Mouse (Mus musculus): ENCODE results near the gene Mgat4e. TPM values are rescaled to one million over a fixed set of nuclear protein-coding genes. Genes with fewer than 3 reads are reported as not detected.

The Mgat4e gene
- polyA plus RNA-seq (2016; fragmentation: Nextera tagmentation; extraction: Ambion mirVana): not detected in 2 replicates

GRCm38 (mm10) chr1:134549632-134550132, at the start of gene Mgat4e:
Gene Mgat4e (minus strand): TSS chr1:134549682.
- Histone ChIP-seq H3K9ac (0 out of 2 replicates have a peak within 1 kb of the TSS, but pooled peaks have one; percentile 24), H3K27me3 (replicated peaks) (no peaks in the 10 kb centered on the region), H3K27ac (ENCODE audit: poor library complexity, severe bottlenecking) (no peak within 1 kb of the TSS), H3K9me3 (replicated peaks) (peaks cover 9% of the 10 kb centered on the region; the same call in 1 of the 2 replicates), H3K4me3 (no peak within 1 kb of the TSS), H3K36me3 (no peaks in the 10 kb centered on the region), H3K4me1 (replicated peaks) (0 out of 2 replicates have a peak, but pooled peaks cover 3% of the 10 kb centered on the region), H3K4me2 (no peak within 1 kb of the TSS)
- WGBS: 44% methylated on average over 7 of the region's 7 CpGs
- ATAC-seq (ENCODE audit: insufficient number of reproducible peaks, low FRiP score): no peak

DNA sequence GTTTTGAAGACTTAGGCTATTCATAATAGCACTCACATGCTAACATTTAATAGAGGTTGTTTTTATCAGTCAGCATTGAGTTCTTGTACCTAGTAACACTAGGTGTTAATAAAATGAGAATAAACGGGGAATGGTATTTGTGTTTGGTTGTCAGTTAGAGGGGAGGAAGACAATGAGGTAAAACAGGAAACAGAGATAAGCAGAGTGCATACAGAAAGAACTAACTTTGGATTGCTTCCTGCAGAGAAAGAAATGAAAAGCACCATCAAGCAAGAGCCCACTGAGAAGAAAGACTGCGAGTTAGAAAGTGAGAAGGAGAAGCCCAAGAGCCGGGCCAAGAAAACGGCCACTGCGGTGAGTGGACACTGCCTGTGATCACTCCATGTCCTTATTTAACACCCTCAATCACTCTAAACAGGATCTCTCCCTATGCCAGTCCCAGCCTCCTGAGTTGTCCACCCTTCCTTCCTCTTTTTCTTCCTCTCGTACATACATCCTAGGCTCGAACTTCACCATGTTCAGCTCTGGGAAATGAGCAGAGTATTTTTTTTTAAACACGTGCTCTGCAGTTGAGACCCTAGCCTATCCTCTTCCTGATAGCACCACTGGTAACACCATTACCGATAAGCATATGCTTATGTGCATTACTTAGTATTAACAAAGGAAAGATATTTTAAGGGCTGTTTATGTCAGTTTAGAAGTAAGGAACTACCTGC, 48.0 kb upstream of the Mgat4e start:
- no peak overlapping the region for H3K4me3 ChIP-seq
- no peaks in the 10 kb centered on the region for H3K27me3 ChIP-seq (replicated peaks)
- H3K9ac ChIP-seq: no peak overlapping the region
- WGBS: 73% methylated on average over 9 of the region's 9 CpGs
- H3K9me3 ChIP-seq (replicated peaks): no peaks in the 10 kb centered on the region
- peaks cover 69% of the 10 kb centered on the region for H3K36me3 ChIP-seq
- no peak overlapping the region for H3K4me2 ChIP-seq
- no peak overlapping the region for H3K27ac ChIP-seq (ENCODE audit: poor library complexity, severe bottlenecking)
- no peaks in the 10 kb centered on the region for H3K4me1 ChIP-seq (replicated peaks)
- ATAC-seq (ENCODE audit: insufficient number of reproducible peaks, low FRiP score): no peak

DNA sequence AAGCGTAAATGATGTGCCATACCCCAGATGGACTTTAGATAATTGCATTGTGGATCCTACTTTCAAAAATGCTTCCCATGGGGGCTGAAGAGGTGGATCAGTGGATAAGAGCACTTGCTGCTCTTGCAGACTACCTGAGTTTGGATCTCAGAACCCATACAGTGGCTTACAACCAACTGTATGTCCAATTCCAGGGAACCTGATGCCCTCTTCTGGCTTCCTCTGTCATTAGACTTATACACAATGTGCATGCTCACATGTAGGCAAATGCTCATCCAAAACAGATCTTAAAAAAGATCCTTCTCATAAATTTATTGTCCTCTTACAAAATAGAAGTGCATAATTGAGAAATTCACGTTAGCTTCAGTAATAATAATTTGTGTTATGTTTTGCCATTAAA, 42.3 kb upstream of the Mgat4e start:
- H3K4me1 ChIP-seq (replicated peaks): no peaks in the 10 kb centered on the region
- WGBS: 93% methylated on average over 2 of the region's 2 CpGs
- no peak overlapping the region for H3K9ac ChIP-seq
- no peak overlapping the region for H3K4me3 ChIP-seq
- no peak overlapping the region for H3K27ac ChIP-seq (ENCODE audit: poor library complexity, severe bottlenecking)
- H3K36me3 ChIP-seq: peaks cover 43% of the 10 kb centered on the region
- no peak overlapping the region for H3K4me2 ChIP-seq
- no peak for ATAC-seq (ENCODE audit: insufficient number of reproducible peaks, low FRiP score)
- no peaks in the 10 kb centered on the region for H3K27me3 ChIP-seq (replicated peaks)
- no peaks in the 10 kb centered on the region for H3K9me3 ChIP-seq (replicated peaks)

DNA sequence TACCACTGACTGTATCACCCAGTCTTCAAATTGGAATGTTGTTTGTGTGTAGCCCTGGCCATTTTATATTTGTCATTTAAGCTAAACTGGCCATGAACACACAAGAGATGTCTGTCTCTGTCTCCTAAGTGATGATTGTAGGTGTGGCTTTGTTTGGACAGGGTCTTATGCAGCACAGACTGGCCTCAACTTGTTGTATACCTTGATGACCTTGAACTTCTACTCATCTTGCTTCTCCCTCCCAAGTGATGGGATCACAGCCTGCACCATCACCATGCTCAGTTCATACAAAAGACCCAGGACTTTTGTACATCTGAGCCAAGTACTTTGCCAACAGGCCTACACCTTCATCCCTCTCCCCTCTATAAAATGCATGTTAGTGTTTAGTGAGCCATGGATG, 40.2 kb upstream of the Mgat4e start:
- Histone ChIP-seq H3K9ac (no peak overlapping the region), H3K4me2 (no peak overlapping the region), H3K4me1 (replicated peaks) (no peaks in the 10 kb centered on the region), H3K27ac (ENCODE audit: poor library complexity, severe bottlenecking) (no peak overlapping the region), H3K27me3 (replicated peaks) (no peaks in the 10 kb centered on the region), H3K9me3 (replicated peaks) (no peaks in the 10 kb centered on the region), H3K36me3 (peaks cover 40% of the 10 kb centered on the region), H3K4me3 (no peak overlapping the region)
- ATAC-seq (ENCODE audit: insufficient number of reproducible peaks, low FRiP score): no peak

DNA sequence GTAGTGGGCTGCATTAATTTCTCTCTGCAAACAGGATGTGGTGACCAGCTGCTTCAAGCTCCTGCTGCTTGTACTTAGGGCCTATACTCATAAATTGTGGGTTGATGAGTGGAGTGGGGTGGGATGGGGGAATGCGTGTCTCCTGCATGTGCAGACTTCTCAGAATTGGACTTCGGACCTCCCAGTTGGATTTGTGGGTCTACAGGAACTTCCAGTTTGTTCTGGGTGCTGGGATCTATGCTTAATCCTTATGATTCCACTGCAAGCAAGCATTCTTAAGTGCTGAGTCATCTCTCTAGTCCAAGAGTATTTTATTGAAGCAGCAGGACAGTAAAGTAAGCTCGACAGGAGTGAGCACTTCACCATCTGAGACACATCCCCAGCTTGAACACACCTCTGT, 34.1 kb upstream of the Mgat4e start:
- Histone ChIP-seq H3K9ac (peak overlapping the region; percentile 12; the same call in 1 of the 2 replicates), H3K36me3 (peaks cover 21% of the 10 kb centered on the region), H3K27me3 (replicated peaks) (no peaks in the 10 kb centered on the region), H3K4me2 (no peak overlapping the region), H3K4me3 (no peak overlapping the region), H3K27ac (ENCODE audit: poor library complexity, severe bottlenecking) (no peak overlapping the region), H3K9me3 (replicated peaks) (no peaks in the 10 kb centered on the region), H3K4me1 (replicated peaks) (peaks cover 12% of the 10 kb centered on the region)
- no peak for ATAC-seq (ENCODE audit: insufficient number of reproducible peaks, low FRiP score)
- 72% methylated on average over 3 of the region's 3 CpGs for WGBS

DNA sequence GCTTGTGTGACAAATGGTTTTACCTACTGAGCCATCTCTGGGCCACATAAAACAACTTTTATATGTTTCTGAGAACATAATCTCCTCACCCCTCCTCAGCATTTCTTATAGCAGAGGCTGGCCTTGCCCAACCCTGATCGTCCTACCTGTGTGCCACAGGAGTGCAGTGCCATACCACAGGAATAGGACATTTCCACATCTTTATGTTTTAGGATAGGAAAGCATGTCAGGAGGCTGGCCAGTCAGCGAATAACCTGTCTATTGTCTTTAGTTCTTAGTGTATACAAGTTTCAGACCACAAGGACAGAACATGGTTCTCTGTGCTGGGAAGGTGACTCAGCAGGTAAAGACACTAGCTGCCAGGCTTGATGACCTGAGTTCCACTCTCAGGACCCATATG, 31.3 kb upstream of the Mgat4e start:
- H3K4me2 ChIP-seq: no peak overlapping the region
- peaks cover 9% of the 10 kb centered on the region for H3K36me3 ChIP-seq
- no peaks in the 10 kb centered on the region for H3K9me3 ChIP-seq (replicated peaks)
- H3K4me3 ChIP-seq: no peak overlapping the region
- 86% methylated on average over 2 of the region's 2 CpGs for WGBS
- H3K9ac ChIP-seq: no peak overlapping the region
- peaks cover 12% of the 10 kb centered on the region for H3K4me1 ChIP-seq (replicated peaks)
- no peaks in the 10 kb centered on the region for H3K27me3 ChIP-seq (replicated peaks)
- no peak for ATAC-seq (ENCODE audit: insufficient number of reproducible peaks, low FRiP score)
- H3K27ac ChIP-seq (ENCODE audit: poor library complexity, severe bottlenecking): no peak overlapping the region

- Histone ChIP-seq H3K4me1 (replicated peaks) (0 out of 2 replicates have a peak, but pooled peaks cover 3% of the 10 kb centered on the region), H3K27ac (ENCODE audit: poor library complexity, severe bottlenecking) (no peak overlapping the region), H3K4me2 (no peak overlapping the region), H3K27me3 (replicated peaks) (no peaks in the 10 kb centered on the region), H3K9me3 (replicated peaks) (no peaks in the 10 kb centered on the region), H3K36me3 (no peaks in the 10 kb centered on the region), H3K4me3 (no peak overlapping the region), H3K9ac (no peak overlapping the region)
- WGBS: 75% methylated on average over 6 of the region's 6 CpGs
- no peak for ATAC-seq (ENCODE audit: insufficient number of reproducible peaks, low FRiP score)
Measured at GRCm38 (mm10) chr1:134577384-134578120, 28.1 kb upstream of the Mgat4e start.

GRCm38 (mm10) chr1:134573932-134574315, 24.4 kb upstream of the Mgat4e start:
- no peak overlapping the region for H3K27ac ChIP-seq (ENCODE audit: poor library complexity, severe bottlenecking)
- H3K4me3 ChIP-seq: no peak overlapping the region
- H3K27me3 ChIP-seq (replicated peaks): no peaks in the 10 kb centered on the region
- H3K4me2 ChIP-seq: no peak overlapping the region
- no peak overlapping the region for H3K9ac ChIP-seq
- 80% methylated on average over 5 of the region's 5 CpGs for WGBS
- no peak for ATAC-seq (ENCODE audit: insufficient number of reproducible peaks, low FRiP score)
- peaks cover 15% of the 10 kb centered on the region; the same call in 1 of the 2 replicates for H3K4me1 ChIP-seq (replicated peaks)
- H3K9me3 ChIP-seq (replicated peaks): no peaks in the 10 kb centered on the region
- no peaks in the 10 kb centered on the region for H3K36me3 ChIP-seq

- no peak overlapping the region for H3K27ac ChIP-seq (ENCODE audit: poor library complexity, severe bottlenecking)
- H3K4me1 ChIP-seq (replicated peaks): peaks cover 15% of the 10 kb centered on the region; the same call in 1 of the 2 replicates
- H3K4me2 ChIP-seq: no peak overlapping the region
- H3K4me3 ChIP-seq: no peak overlapping the region
- no peaks in the 10 kb centered on the region for H3K27me3 ChIP-seq (replicated peaks)
- no peaks in the 10 kb centered on the region for H3K9me3 ChIP-seq (replicated peaks)
- ATAC-seq (ENCODE audit: insufficient number of reproducible peaks, low FRiP score): no peak
- WGBS: 69% methylated on average over 1 of the region's 1 CpGs
- no peaks in the 10 kb centered on the region for H3K36me3 ChIP-seq
- H3K9ac ChIP-seq: no peak overlapping the region
Measured at GRCm38 (mm10) chr1:134573300-134573931, 23.9 kb upstream of the Mgat4e start.

DNA sequence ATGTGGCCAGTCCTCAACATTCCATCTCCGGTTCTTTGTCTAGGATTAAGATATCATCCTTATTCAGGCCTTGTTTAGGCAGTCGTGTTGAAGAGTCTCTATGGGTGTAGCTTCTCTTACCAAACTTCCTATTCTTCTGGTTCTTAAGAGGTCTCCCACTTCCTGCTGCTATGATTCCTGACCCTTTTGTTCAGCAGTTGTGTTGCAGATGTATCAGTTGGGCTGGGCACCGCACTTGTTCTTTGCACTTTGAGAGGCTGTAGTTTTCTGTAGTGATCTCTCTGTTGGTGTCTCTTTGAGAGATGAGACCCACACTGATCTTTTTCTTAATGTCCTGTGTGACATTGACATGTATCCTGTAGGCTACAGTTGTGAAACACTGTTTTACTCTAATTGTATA, 21.1 kb upstream of the Mgat4e start:
- H3K27ac ChIP-seq (ENCODE audit: poor library complexity, severe bottlenecking): no peak overlapping the region
- H3K36me3 ChIP-seq: no peaks in the 10 kb centered on the region
- H3K4me1 ChIP-seq (replicated peaks): peaks cover 22% of the 10 kb centered on the region; the same call in 1 of the 2 replicates
- no peak for ATAC-seq (ENCODE audit: insufficient number of reproducible peaks, low FRiP score)
- H3K9ac ChIP-seq: no peak overlapping the region
- no peak overlapping the region for H3K4me2 ChIP-seq
- no peaks in the 10 kb centered on the region for H3K27me3 ChIP-seq (replicated peaks)
- WGBS: 60% methylated on average over 3 of the region's 3 CpGs
- H3K9me3 ChIP-seq (replicated peaks): no peaks in the 10 kb centered on the region
- no peak overlapping the region for H3K4me3 ChIP-seq

DNA sequence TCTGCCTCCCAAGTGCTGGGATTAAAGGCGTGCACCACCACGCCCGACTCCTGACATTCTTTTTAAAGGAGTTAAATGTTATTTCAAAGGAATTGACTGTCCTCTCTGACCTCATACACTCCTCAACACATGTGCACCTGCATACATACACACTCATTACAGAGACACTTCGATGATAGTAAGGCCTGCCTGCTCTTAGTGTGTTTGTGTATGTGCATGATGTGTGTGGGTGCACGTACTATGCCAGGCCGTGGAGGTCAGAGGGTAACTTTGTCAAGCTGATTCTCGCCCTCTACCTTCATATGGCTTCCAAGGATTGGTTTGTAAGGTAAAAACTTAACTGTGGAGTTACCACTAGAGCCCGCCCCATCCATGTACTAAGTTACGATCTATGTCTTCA, 20.7 kb upstream of the Mgat4e start:
- Histone ChIP-seq H3K36me3 (no peaks in the 10 kb centered on the region), H3K4me1 (replicated peaks) (peaks cover 22% of the 10 kb centered on the region; the same call in 1 of the 2 replicates), H3K27me3 (replicated peaks) (no peaks in the 10 kb centered on the region), H3K27ac (ENCODE audit: poor library complexity, severe bottlenecking) (no peak overlapping the region), H3K4me2 (no peak overlapping the region), H3K9ac (no peak overlapping the region), H3K9me3 (replicated peaks) (no peaks in the 10 kb centered on the region), H3K4me3 (no peak overlapping the region)
- WGBS: 88% methylated on average over 9 of the region's 9 CpGs
- ATAC-seq (ENCODE audit: insufficient number of reproducible peaks, low FRiP score): no peak

All from heart, embryonic 12.5 days (tissue).